Mouse (Mus musculus): Measurements from ENCODE around the gene Usp1. TPM values are rescaled to one million over a fixed set of nuclear protein-coding genes. Genes with fewer than 3 reads are reported as not detected.

Gene Usp1
- 10 to 100 TPM; 53.3 to 62.3 TPM for total RNA-seq (2023)

DNA sequence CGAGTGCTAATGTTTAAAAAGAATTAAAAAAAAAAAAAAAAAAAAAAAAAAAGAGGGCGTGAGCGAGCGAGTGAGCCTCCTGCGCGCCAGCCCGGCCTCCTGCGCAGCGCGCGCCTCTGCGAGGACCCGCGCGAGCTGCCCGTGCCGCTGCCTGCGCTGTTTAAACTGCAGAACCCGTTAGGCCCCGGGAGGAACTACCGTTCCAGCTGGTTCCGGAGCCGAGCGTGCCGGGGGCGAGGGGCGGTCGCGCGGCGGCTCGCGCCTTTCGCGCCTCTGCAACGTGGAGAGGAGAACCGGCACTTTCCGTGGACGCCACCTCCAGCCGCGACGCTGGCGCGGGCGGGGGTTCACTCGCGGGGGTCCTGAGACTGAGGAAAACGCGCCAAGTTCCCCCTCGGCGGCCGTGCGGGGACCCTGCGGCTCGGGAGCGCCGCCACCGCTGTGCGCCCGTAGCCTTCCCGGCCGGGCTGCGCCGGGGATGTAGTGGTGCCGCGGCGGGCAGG is at the start of gene Usp1:
TSS of gene Usp1 (plus strand) at position 243 of the 503 bp plus-strand sequence.

Other genes starting within 250 kb of the Usp1 start
- not detected for gene L1td1, start 197.1 kb upstream of the Usp1 start, total RNA-seq (2023)
- gene Kank4, start 106.3 kb upstream of the Usp1 start, total RNA-seq (2023), result under 1 TPM in 1 of 2 experiments, not detected in 1; 0.13 TPM
- not detected for gene I0C0044D17Rik, start 100.0 kb upstream of the Usp1 start, total RNA-seq (2023)
- under 1 TPM in 1 of 2 experiments, not detected in 1; 0.57 TPM for gene Angptl3, start 107.1 kb downstream of the Usp1 start, total RNA-seq (2023)
- gene Dock7, start 197.1 kb downstream of the Usp1 start, total RNA-seq (2023), result 1 to 10 TPM; 7.3 to 8.7 TPM